Mouse (Mus musculus) embryo, embryonic 11.5 days (tissue): ENCODE results near the gene Triml2.

Experiments
- DNase-seq: peaks from one replicate; pipeline ENCODE4 v3.0.0-alpha.2; 2012; ENCODE audit warnings: low read depth, low spot score

Gene Triml2

GRCm38 (mm10) chr8:43180054-43180690 is at the start of gene Triml2:
TSS of gene Triml2 (plus strand) at chr8:43180541.
- DNase-seq: no peak

DNA sequence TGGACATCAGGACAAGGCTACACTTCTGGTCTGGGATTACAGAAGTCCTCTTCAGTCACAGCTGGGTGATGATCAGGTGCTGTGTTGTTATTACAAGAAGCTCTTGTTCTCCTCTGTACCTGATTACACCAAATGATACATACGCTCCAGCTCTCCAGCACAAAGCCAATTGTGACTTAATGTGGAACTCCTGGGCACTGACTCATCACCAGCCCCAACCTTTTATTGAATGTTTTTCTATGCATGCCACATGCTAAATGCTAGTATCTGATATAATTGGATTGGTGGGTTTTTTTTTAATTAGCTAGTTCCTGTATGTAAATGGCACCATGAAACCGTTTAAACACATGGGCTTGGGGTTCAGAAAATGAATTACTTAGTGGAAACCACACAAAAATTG is 39.0 kb upstream of the Triml2 start, which contains the start of gene Triml1:
Gene Triml1 (minus strand): TSS at position 101 of the 400 bp plus-strand sequence.
- no peak for DNase-seq

GRCm38 (mm10) chr8:43149307-43149706 is 31.0 kb upstream of the Triml2 start:
- no peak for DNase-seq

GRCm38 (mm10) chr8:43163255-43163654 is 17.1 kb upstream of the Triml2 start:
- DNase-seq: no peak

GRCm38 (mm10) chr8:43164453-43164852 is 15.9 kb upstream of the Triml2 start:
- no peak for DNase-seq

DNA sequence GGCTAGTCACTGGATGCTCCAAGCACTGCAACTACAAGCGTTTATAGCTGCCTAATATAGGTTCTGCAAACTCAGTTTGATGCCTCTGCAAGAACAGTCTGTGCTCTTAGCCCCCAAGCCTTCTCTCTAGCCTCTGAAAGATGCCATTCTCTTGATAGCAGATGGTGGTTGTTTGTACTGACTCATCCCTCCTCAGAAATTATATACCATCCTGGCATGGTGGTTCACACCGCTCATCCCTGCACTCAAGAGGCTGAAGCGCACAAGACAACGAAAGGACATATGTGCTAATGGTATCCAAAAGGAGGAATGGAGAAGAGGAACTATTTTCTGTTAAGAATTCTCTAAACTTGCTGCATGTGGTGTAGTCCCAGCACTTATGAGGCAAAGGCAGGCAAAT is 12.3 kb upstream of the Triml2 start:
- DNase-seq: no peak

DNA sequence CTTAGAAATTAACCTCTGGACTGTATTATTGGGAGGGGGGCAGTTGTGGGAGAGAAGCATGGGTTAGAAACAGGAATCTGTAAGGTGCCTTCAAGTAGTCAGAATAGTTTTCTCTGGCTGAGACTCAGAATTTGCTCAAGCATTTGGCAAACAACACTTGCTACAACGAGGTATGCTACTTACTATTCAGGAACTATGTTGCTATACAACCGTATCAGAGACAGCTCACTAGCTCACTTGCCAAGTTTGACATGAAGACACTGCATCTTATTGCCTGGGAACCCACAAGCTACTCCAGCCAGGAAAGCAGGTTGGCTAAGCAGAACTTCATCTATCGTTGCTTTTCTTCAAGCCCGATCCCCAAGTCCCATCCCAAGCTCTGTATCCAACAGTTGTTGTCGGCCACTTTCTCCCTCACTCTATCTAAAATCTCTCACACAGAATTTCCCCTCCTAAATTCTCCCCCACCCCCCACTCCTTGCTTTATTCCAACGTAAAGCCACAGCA is 11.0 kb upstream of the Triml2 start:
- no peak for DNase-seq

- no peak for DNase-seq
Observed at GRCm38 (mm10) chr8:43176766-43177486, 3.4 kb upstream of the Triml2 start.

DNA sequence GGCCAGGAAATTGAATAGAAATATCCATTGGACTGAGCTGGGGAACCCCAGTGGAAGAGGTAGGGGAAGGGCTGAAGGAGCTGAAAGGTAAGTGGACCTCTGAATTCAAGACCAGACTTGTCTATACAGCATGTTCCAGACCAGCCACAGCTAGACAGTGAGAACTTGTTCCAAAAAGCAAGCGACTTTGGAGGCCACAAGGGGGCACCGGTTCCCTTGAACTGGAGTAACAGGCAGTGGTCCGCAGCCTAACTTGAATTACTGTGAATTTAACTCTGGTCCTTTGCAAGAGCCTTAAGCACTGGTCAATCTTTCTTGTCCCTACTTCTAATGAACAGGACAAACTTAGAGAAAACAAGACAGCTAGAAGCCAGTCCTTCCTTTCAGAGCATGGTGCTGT is 2.1 kb upstream of the Triml2 start:
- DNase-seq: no peak

- DNase-seq: no peak
Observed at GRCm38 (mm10) chr8:43179189-43179588, 1.2 kb upstream of the Triml2 start.

- no peak for DNase-seq
Observed at GRCm38 (mm10) chr8:43182281-43182680, 1.9 kb downstream of the Triml2 start.

DNA sequence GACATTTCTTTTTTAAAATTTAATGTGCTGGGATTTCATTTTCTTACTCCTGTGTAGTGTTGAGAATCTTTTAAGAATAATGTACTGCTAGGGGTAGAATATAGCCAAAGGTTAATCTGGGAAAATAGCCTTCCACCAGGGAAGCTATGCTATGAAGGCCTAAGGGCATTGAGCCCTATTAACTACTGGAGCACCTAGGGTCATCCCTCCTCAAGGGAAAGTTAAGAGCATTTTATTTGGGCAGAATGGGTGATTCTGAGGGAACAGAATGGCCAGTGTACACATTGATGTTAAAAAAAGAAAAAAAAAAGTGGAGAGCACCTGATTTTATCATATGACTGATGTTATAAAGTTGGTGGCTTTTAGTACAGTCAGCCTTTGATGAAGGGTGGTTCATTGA is 35.2 kb downstream of the Triml2 start:
- no peak for DNase-seq

GRCm38 (mm10) chr8:43243326-43243725 is 63.0 kb downstream of the Triml2 start:
- DNase-seq: no peak
